Mouse (Mus musculus): ENCODE measurements around the gene Ccdc106. TPM values are rescaled to one million over a fixed set of nuclear protein-coding genes. Genes with fewer than 3 reads are reported as not detected.

The Ccdc106 gene
- polyA plus RNA-seq, 1 experiment, result 0.54 TPM

GRCm38 (mm10) chr7:5086921-5087440, 66.6 kb downstream of the Ccdc106 start:
- 76% methylated on average over 5 of the region's 5 CpGs for WGBS
- no peak overlapping the region for H3K4me3 ChIP-seq (ENCODE audit: extremely low read depth, insufficient read depth, insufficient read length)
- peaks cover 16% of the 10 kb centered on the region; the same call in 1 of the 2 replicates for H3K4me1 ChIP-seq (ENCODE audit: control insufficient read depth, insufficient read depth, insufficient read length)
- H3K36me3 ChIP-seq (ENCODE audit: control insufficient read depth, insufficient read depth, low read length), result peaks cover 23% of the 10 kb centered on the region
- TF ChIP-seq POLR2A (IDR thresholded peaks at IDR 0.05; ENCODE audit: low read depth, low read length), result no peak
- no peak for TF ChIP-seq CTCF (IDR thresholded peaks at IDR 0.05; ENCODE audit: extremely low read depth, insufficient read depth, insufficient read length, insufficient replicate concordance)
- no peaks in the 10 kb centered on the region for H3K27me3 ChIP-seq (ENCODE audit: control insufficient read depth, insufficient read depth, low read length)
- H3K27ac ChIP-seq (ENCODE audit: insufficient read depth, low read length), result no peak overlapping the region
- no peak for DNase-seq (ENCODE audit: low read depth in 1 of 2, low spot score in 2 of 2)

DNA sequence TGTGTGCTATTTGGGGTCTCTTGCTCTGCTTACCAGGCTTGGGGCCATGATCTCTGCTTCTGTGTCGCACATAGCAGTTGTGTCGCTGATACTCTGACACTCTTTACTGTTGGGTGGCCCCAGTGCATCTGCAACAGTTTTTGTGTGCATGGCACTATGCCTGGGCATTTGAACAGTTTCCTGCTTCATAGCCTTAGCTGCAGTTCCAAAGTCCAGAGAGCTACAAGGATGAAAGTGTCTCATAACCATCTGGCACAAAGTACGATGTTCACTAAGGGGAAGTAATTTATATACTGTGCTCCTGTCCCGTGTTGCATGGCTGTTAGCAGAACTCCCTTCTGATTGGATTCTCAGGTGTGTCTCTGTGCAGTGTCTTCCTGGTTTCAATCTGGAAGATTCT, 67.5 kb downstream of the Ccdc106 start:
- H3K27ac ChIP-seq (ENCODE audit: insufficient read depth, low read length), result no peak overlapping the region
- 69% methylated on average over 4 of the region's 4 CpGs for WGBS
- no peak overlapping the region for H3K4me3 ChIP-seq (ENCODE audit: extremely low read depth, insufficient read depth, insufficient read length)
- DNase-seq (ENCODE audit: low read depth in 1 of 2, low spot score in 2 of 2), result no peak
- peaks cover 33% of the 10 kb centered on the region for H3K36me3 ChIP-seq (ENCODE audit: control insufficient read depth, insufficient read depth, low read length)
- peaks cover 9% of the 10 kb centered on the region; the same call in 1 of the 2 replicates for H3K4me1 ChIP-seq (ENCODE audit: control insufficient read depth, insufficient read depth, insufficient read length)
- TF ChIP-seq CTCF (IDR thresholded peaks at IDR 0.05; ENCODE audit: extremely low read depth, insufficient read depth, insufficient read length, insufficient replicate concordance) (no peak), POLR2A (IDR thresholded peaks at IDR 0.05; ENCODE audit: low read depth, low read length) (no peak)
- H3K27me3 ChIP-seq (ENCODE audit: control insufficient read depth, insufficient read depth, low read length), result no peaks in the 10 kb centered on the region

- peaks cover 2% of the 10 kb centered on the region; the same call in 1 of the 2 replicates for H3K4me1 ChIP-seq (ENCODE audit: control insufficient read depth, insufficient read depth, insufficient read length)
- peaks cover 44% of the 10 kb centered on the region for H3K36me3 ChIP-seq (ENCODE audit: control insufficient read depth, insufficient read depth, low read length)
- no peak for DNase-seq (ENCODE audit: low read depth in 1 of 2, low spot score in 2 of 2)
- TF ChIP-seq CTCF (IDR thresholded peaks at IDR 0.05; ENCODE audit: extremely low read depth, insufficient read depth, insufficient read length, insufficient replicate concordance) (no peak), POLR2A (IDR thresholded peaks at IDR 0.05; ENCODE audit: low read depth, low read length) (no peak)
- H3K4me3 ChIP-seq (ENCODE audit: extremely low read depth, insufficient read depth, insufficient read length), result no peak overlapping the region
- H3K27ac ChIP-seq (ENCODE audit: insufficient read depth, low read length), result no peak overlapping the region
- WGBS, result 96% methylated on average over 15 of the region's 15 CpGs
- H3K27me3 ChIP-seq (ENCODE audit: control insufficient read depth, insufficient read depth, low read length), result no peaks in the 10 kb centered on the region
These were observed 69.5 kb downstream of the Ccdc106 start for GRCm38 (mm10) chr7:5089853-5090252.

DNA sequence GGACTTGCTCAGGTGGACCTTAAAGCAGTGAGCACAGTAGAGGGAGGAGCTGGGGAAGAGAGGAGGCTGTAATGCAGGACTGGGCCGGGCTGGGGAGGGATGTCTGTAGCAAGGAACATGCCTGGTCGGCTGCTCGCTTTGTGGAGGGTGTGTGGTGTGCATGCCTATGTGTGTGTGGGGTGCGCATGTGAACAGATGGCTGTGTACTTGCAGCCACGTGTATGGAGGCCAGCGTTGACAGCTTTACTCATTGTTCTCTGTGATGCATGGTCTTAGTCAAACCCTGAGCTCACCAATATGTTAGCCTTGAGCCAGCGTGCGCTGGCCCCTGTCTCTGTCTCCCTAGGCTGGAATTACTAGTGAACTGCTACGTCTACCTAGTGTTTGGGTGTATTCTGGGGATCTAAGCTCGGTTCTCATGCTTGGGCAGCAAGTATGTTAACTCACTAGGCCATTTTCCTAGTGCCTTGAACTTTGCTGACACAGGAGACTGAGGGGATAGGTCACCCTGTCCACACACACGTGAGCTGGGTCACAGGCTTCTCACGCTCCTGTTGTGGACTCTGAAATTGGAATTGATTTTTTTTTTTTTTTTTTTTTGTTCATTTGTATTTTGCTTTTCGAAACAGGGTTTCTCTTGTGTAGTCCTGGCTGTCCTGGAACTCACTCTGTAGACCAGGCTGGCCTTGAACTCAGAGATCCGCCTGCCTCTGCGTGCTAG, 70.8 kb downstream of the Ccdc106 start:
- Histone ChIP-seq H3K27me3 (ENCODE audit: control insufficient read depth, insufficient read depth, low read length) (no peaks in the 10 kb centered on the region), H3K4me3 (ENCODE audit: extremely low read depth, insufficient read depth, insufficient read length) (no peak overlapping the region), H3K27ac (ENCODE audit: insufficient read depth, low read length) (no peak overlapping the region), H3K36me3 (ENCODE audit: control insufficient read depth, insufficient read depth, low read length) (peaks cover 55% of the 10 kb centered on the region), H3K4me1 (ENCODE audit: control insufficient read depth, insufficient read depth, insufficient read length) (no peaks in the 10 kb centered on the region; the same call in 1 of the 2 replicates)
- DNase-seq (ENCODE audit: low read depth in 1 of 2, low spot score in 2 of 2), result no peak
- WGBS, result 94% methylated on average over 15 of the region's 15 CpGs
- no peak for TF ChIP-seq POLR2A (IDR thresholded peaks at IDR 0.05; ENCODE audit: low read depth, low read length)
- no peak for TF ChIP-seq CTCF (IDR thresholded peaks at IDR 0.05; ENCODE audit: extremely low read depth, insufficient read depth, insufficient read length, insufficient replicate concordance)

GRCm38 (mm10) chr7:5092381-5092780, 72.0 kb downstream of the Ccdc106 start:
- no peak overlapping the region for H3K27ac ChIP-seq (ENCODE audit: insufficient read depth, low read length)
- H3K4me3 ChIP-seq (ENCODE audit: extremely low read depth, insufficient read depth, insufficient read length), result no peak overlapping the region
- 87% methylated on average over 6 of the region's 6 CpGs for WGBS

DNA sequence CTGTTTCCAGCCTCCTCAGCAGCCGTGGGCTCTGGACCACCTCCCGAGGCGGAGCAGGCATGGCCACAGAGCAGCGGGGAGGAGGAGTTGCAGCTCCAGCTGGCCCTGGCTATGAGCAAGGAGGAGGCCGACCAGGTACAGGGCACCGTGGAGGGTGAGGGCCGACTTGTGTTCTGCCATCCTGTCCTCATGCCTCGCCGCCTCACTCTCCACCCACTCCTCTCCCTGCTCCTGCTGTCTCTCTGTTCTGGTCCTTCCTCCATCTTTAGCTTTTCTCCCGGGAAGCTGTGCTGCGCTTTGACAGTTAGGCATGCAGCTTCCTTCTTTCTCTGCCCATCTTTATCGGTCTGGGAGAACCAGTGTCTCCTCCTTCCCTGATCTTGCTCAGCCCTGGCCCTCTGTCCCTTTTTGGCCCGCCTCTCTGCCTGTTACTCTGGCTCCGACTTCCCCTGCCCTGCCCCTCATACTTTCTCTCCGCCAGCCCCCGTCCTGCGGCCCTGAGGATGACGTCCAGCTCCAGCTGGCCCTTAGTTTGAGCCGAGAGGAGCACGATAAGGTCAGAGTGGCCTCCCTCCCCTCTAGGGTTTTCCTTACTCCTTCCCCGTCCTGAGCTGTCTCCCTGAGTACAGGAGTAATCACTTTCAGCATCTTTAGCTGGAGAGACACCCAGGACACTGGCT, 72.6 kb downstream of the Ccdc106 start:
- 88% methylated on average over 21 of the region's 21 CpGs for WGBS
- no peak overlapping the region for H3K4me3 ChIP-seq (ENCODE audit: extremely low read depth, insufficient read depth, insufficient read length)
- peaks cover 65% of the 10 kb centered on the region for H3K36me3 ChIP-seq (ENCODE audit: control insufficient read depth, insufficient read depth, low read length)
- H3K27me3 ChIP-seq (ENCODE audit: control insufficient read depth, insufficient read depth, low read length), result no peaks in the 10 kb centered on the region
- H3K4me1 ChIP-seq (ENCODE audit: control insufficient read depth, insufficient read depth, insufficient read length), result no peaks in the 10 kb centered on the region
- no peak overlapping the region for H3K27ac ChIP-seq (ENCODE audit: insufficient read depth, low read length)
- DNase-seq (ENCODE audit: low read depth in 1 of 2, low spot score in 2 of 2), result no peak
- no peak for TF ChIP-seq CTCF (IDR thresholded peaks at IDR 0.05; ENCODE audit: extremely low read depth, insufficient read depth, insufficient read length, insufficient replicate concordance)
- TF ChIP-seq POLR2A (IDR thresholded peaks at IDR 0.05; ENCODE audit: low read depth, low read length), result no peak

More at GRCm38 (mm10) chr7:5092381-5092780, 72.0 kb downstream of the Ccdc106 start:
- H3K27me3 ChIP-seq (ENCODE audit: control insufficient read depth, insufficient read depth, low read length), result no peaks in the 10 kb centered on the region
- peaks cover 62% of the 10 kb centered on the region for H3K36me3 ChIP-seq (ENCODE audit: control insufficient read depth, insufficient read depth, low read length)
- no peak for TF ChIP-seq POLR2A (IDR thresholded peaks at IDR 0.05; ENCODE audit: low read depth, low read length)
- no peak for TF ChIP-seq CTCF (IDR thresholded peaks at IDR 0.05; ENCODE audit: extremely low read depth, insufficient read depth, insufficient read length, insufficient replicate concordance)
- no peaks in the 10 kb centered on the region; the same call in 1 of the 2 replicates for H3K4me1 ChIP-seq (ENCODE audit: control insufficient read depth, insufficient read depth, insufficient read length)
- DNase-seq (ENCODE audit: low read depth in 1 of 2, low spot score in 2 of 2), result no peak
